9 mouse cellular contexts compared by ENCODE assay signal in the genomic region with DNA sequence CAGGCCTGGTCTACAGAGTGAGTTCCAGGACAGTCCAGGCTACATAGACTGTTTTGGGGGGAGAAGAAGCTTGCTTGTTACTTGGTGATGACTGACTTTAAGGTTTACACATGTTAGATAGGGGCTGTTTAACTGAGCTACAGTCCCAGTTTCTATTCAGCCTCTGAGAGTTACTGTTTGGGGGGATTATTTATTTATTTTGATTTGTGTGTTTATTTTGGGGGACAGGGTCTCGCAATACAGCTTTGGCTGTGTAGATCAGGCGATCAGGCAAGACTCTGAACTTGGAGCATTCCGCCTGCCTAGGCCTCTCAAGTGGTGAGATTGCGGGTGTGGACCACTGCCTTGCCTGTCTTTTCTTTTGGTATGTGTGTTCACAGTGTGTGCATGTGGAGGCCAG. TPM values are rescaled to one million over a fixed set of nuclear protein-coding genes. Genes with fewer than 3 reads are reported as not detected.
DNase-seq lines count a peak whose midpoint lies in the region; ATAC-seq and TF ChIP-seq lines count a peak whose summit lies in the region.
"Had no signal": no experiment of that assay in that cellular context is flagged by ENCODE, and none has a peak within 500 bp of the region (broad histone marks: within the 10 kb centered on the region; RNA-seq: fewer than 3 reads in every experiment).

No protein-coding gene starts in this region.

- no peak overlapping the region for H3K27ac ChIP-seq in layer of hippocampus, adult 2 months
- H3K27ac ChIP-seq in embryonic fibroblast, embryonic 13.5 days (ENCODE audit: insufficient read depth, low read length) = no peak overlapping the region
- H3K27ac ChIP-seq in limb, embryonic 13.5 days = no peak overlapping the region
- no peak overlapping the region for H3K27ac ChIP-seq in neural tube, embryonic 13.5 days (replicated peaks)

- no peak for DNase-seq in layer of hippocampus, adult 2 months (ENCODE audit: low spot score in 2 of 2)
- DNase-seq in layer of hippocampus, postnatal 14 days (ENCODE audit: low spot score in 2 of 2) = no peak
- no peak for DNase-seq in spleen, adult 12 weeks (ENCODE audit: low spot score)
- DNase-seq in adrenal gland, adult 18-20 months (ENCODE audit: low spot score in 2 of 2) = no peak
- no peak for DNase-seq in spleen, postnatal 36 days (ENCODE audit: low spot score in 2 of 2)
- DNase-seq: layer of hippocampus, postnatal 36 days had no signal

- no peak for ATAC-seq in limb, embryonic 13.5 days (ENCODE audit: low FRiP score, low read depth)
- no peak for ATAC-seq in neural tube, embryonic 13.5 days (ENCODE audit: low read depth)

- H3K4me3 ChIP-seq in layer of hippocampus, adult 2 months = peak overlapping the region; percentile 83
- H3K4me3 ChIP-seq in embryonic fibroblast, embryonic 13.5 days (ENCODE audit: insufficient read depth, low read length) = peak overlapping the region; percentile 96
- H3K4me3 ChIP-seq in limb, embryonic 13.5 days = peak overlapping the region; percentile 90
- H3K4me3 ChIP-seq in neural tube, embryonic 13.5 days = peak overlapping the region; percentile 89

- no peak for TF ChIP-seq POLR2A in embryonic fibroblast, embryonic 13.5 days (IDR thresholded peaks at IDR 0.05; ENCODE audit: low read depth, low read length)

- H3K9me3 ChIP-seq in limb, embryonic 13.5 days = no peaks in the 10 kb centered on the region
- H3K9me3 ChIP-seq in neural tube, embryonic 13.5 days = no peaks in the 10 kb centered on the region

- no peak overlapping the region for H3K9ac ChIP-seq in limb, embryonic 13.5 days
- H3K9ac ChIP-seq in neural tube, embryonic 13.5 days = peak overlapping the region; percentile 89

- peaks cover 14% of the 10 kb centered on the region for H3K4me1 ChIP-seq in embryonic fibroblast, embryonic 13.5 days (ENCODE audit: control insufficient read depth, insufficient read depth, low read length)
- peaks cover 23% of the 10 kb centered on the region for H3K4me1 ChIP-seq in limb, embryonic 13.5 days
- peaks cover 24% of the 10 kb centered on the region for H3K4me1 ChIP-seq in neural tube, embryonic 13.5 days (replicated peaks)

- WGBS in limb, embryonic 13.5 days = 93% methylated on average over 4 of the region's 4 CpGs
- 95% methylated on average over 4 of the region's 4 CpGs for WGBS in neural tube, embryonic 13.5 days

- H3K27me3 ChIP-seq in limb, embryonic 13.5 days = no peaks in the 10 kb centered on the region
- H3K27me3 ChIP-seq in neural tube, embryonic 13.5 days = no peaks in the 10 kb centered on the region

- peak overlapping the region; percentile 83 for H3K4me2 ChIP-seq in limb, embryonic 13.5 days (replicated peaks)
- H3K4me2 ChIP-seq in neural tube, embryonic 13.5 days = peak overlapping the region; percentile 79

- no peaks in the 10 kb centered on the region for H3K36me3 ChIP-seq in limb, embryonic 13.5 days
- H3K36me3 ChIP-seq in neural tube, embryonic 13.5 days = no peaks in the 10 kb centered on the region

- TF ChIP-seq CTCF in layer of hippocampus, adult 2 months (conservative IDR thresholded peaks at IDR 0.05) = no peak
- TF ChIP-seq CTCF in embryonic fibroblast, embryonic 13.5 days (IDR thresholded peaks at IDR 0.05; ENCODE audit: borderline replicate concordance, insufficient read depth, low read length) = no peak

RNA-seq across cellular contexts. Expression of gene Rabgef1, which starts 1.4 kb away (rescaled TPM):
- 10 to 100 TPM; 48.8 to 51.1 TPM for total RNA-seq in layer of hippocampus, adult 2 months (2021)
- 10 to 100 TPM; 34.3 to 38.7 TPM for total RNA-seq in layer of hippocampus, postnatal 14 days (2021)
- 21.8 and 27.7 TPM in 2 replicates for polyA plus RNA-seq in embryonic fibroblast, embryonic 13.5 days (2011; ENCODE audit: insufficient read length, low read depth, missing spikeins)
- 25.8 and 26.6 TPM in 2 replicates for polyA plus RNA-seq in limb, embryonic 13.5 days (2015; fragmentation: Nextera tagmentation; extraction: Ambion mirVana)
- 36.4 and 36.6 TPM in 2 replicates for polyA plus RNA-seq in neural tube, embryonic 13.5 days (2015; fragmentation: Nextera tagmentation; extraction: Ambion mirVana)
- 10 to 100 TPM; 34.7 to 58.1 TPM for total RNA-seq in adrenal gland, adult 18-20 months (2021)

RNA-seq across cellular contexts. Expression of gene Kctd7, which starts 28.4 kb away (rescaled TPM):
- total RNA-seq in layer of hippocampus, adult 2 months (2021) = 10 to 100 TPM; 10.3 to 12.8 TPM
- total RNA-seq in layer of hippocampus, postnatal 14 days (2021) = 10 to 100 TPM; 11.5 to 13.3 TPM
- polyA plus RNA-seq in embryonic fibroblast, embryonic 13.5 days (2011; ENCODE audit: insufficient read length, low read depth, missing spikeins) = 3.6 and 4.4 TPM in 2 replicates
- polyA plus RNA-seq in limb, embryonic 13.5 days (2015; fragmentation: Nextera tagmentation; extraction: Ambion mirVana) = 6.7 and 7.0 TPM in 2 replicates
- 15.1 and 16.7 TPM in 2 replicates for polyA plus RNA-seq in neural tube, embryonic 13.5 days (2015; fragmentation: Nextera tagmentation; extraction: Ambion mirVana)
- total RNA-seq in adrenal gland, adult 18-20 months (2021) = 10 to 100 TPM in 1 of 2 experiments, 1 to 10 TPM in 1; 9.7 to 10.3 TPM

RNA-seq across cellular contexts. Expression of gene Tmem248, which starts 43.9 kb away (rescaled TPM):
- total RNA-seq in layer of hippocampus, adult 2 months (2021) = 10 to 100 TPM; 39.7 to 41.4 TPM
- 10 to 100 TPM; 32.5 to 32.6 TPM for total RNA-seq in layer of hippocampus, postnatal 14 days (2021)
- polyA plus RNA-seq in embryonic fibroblast, embryonic 13.5 days (2011; ENCODE audit: insufficient read length, low read depth, missing spikeins) = 42.9 and 54.2 TPM in 2 replicates
- polyA plus RNA-seq in limb, embryonic 13.5 days (2015; fragmentation: Nextera tagmentation; extraction: Ambion mirVana) = 34.7 and 35.0 TPM in 2 replicates
- polyA plus RNA-seq in neural tube, embryonic 13.5 days (2015; fragmentation: Nextera tagmentation; extraction: Ambion mirVana) = 25.9 TPM in 2 replicates
- 10 to 100 TPM; 57.9 to 75.8 TPM for total RNA-seq in adrenal gland, adult 18-20 months (2021)
